Mouse (Mus musculus): ENCODE data around the gene Gm17349.
"Not testable (repeated sequence)": the region's sequence is repeated elsewhere in the genome, so short reads cannot be mapped to it uniquely, and the experiment has no call there.

The Gm17349 gene

DNA sequence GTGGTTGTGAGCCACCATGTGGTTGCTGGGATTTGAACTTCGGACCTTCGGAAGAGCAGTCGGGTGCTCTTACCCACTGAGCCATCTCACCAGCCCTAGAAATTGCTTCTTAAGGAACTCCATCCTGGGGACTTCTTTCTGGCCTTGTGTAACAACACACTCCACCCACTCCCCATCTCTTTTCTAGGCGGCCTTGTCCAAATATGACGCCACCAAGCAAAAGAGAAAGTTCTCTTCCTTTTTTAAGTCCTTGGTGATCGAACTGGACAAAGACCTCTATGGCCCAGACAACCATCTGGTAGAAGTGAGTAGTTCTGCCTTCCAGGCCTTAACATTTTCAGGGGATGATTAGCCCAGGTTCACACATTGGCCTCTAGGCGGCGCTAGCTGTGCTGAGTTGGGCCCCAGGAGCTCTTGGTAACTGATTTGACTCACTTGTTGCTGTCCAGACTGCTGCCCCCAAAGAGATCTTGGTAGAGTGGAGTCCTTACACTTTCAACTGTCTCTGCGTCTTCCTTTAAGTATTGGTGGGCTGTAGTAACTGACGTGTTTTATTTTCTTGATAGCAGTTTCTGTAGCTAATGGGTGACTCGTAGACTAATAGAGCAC lies at the start of gene Gm17349:
Gm17349 (minus strand) TSS at position 51 of the 609 bp plus-strand sequence.
- peak in 1 of 2 experiments; percentile 81 for DNase-seq (ENCODE audit: low spot score in 2 of 2)

DNA sequence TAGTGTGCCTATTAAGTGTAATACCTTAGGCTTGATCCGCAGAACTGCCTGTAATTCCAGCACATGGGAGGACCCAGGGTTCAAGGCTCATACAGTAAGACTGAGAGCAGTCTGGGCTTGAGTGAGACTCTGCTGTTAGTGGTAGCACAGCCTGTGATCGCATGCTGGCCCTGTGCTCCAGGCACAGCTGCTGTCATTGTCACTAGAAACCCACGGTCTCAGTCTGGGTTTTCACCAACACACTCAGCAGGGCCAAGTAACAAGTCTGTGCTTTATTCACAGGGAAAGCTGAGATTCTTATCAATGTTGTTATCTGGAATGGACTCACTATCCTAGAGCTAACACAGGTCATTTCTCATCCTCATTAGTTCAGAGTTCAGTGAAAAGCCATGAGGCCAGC lies 48.9 kb upstream of the Gm17349 start:
- DNase-seq (ENCODE audit: low spot score in 2 of 2): no peak

DNA sequence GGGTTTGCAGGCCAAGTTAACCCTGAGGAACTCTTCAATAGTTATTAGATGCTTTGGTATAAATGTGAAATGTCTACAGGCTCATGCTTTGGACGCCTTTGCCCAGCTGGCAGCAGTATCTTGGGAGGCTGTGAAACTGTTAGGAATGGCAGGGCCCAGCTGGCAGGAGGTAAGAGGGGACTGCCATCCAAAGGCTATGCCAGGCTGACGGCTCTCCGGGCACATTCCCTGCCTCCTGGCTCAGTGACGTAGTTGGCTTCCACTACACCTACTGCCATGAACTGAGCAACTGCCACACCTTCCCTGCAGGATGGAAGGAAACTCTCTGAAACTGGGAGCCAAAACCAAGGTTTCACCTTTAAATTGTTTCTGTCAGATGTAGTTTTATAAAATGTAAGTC lies 34.9 kb upstream of the Gm17349 start:
- DNase-seq (ENCODE audit: low spot score in 2 of 2): no peak

DNA sequence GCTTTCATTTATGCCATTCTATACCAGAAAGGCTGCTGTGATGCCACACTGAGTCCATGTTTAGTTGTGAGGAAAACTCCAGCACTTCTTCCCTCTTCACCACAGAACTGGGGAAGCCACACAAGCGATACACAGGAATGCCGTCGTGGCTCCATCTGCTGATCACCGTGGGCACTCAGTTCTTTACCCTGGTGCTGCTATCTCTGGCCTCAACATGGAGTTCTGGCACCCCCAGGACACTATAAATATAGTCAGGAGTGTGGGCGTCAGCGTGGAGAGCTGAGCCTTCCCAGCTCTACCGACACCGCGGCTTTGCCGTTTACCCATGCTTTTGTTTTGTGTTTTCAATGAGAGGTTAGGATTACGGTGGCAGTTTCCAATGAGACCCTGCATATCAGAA lies 31.4 kb upstream of the Gm17349 start:
- no peak for DNase-seq (ENCODE audit: low spot score in 2 of 2)

DNA sequence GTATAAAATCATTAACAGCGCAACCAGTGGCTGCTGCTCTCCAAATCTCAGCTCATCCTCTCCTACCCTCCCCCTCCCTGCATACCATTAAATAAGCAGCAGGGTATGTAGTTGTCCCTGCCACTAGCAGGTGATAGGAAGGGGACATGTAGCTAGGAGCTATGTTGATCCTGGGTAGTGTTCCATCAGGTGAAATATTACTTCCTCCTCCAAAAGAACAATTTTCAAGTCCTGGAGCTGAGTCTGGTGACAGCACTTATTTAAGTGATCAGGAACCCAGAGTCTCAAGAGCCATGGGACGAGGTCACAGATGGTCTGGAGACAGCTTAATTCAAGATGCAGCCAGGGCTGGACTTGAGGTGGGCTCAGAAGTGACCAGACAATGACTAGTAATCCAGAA lies 30.3 kb upstream of the Gm17349 start:
- peak; percentile 100 for DNase-seq (ENCODE audit: low spot score in 2 of 2)

DNA sequence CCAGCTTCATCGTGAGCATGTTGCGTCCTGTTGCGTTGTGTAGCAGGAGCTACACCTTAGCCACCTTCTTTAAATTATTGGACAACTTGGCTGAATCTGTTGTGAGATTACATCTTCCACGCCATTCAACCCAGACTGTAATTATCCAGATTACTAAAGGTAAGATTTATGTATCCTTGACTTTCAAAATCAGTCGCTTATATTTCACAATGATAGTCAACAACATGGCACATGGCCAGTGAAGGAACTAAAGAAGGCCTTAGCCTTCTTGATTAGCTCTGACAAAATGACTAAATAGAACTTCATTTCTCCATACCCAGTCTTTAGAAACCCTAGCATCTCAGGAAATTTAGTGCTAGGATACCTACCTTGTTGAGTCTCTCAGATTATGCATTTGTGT lies 27.9 kb upstream of the Gm17349 start:
- no peak for DNase-seq (ENCODE audit: low spot score in 2 of 2)

DNA sequence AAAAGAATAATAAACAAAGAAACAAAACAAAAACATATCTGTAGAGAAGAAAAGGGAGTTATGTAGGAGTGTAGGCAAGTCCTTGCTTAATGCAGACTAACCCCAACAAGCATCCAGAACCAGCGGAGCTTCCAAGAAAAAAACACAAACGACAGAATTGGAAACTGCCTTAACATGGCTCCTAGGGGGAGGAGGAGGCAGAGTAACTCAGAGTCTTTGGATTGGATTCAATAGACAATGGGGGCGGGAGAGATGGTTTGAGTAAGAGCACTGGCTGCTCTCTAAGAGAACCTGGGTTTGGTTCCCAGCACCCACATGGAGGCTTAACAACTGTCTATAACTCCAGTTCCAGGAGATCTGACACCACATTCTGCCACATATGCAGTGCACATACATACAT lies 26.4 kb upstream of the Gm17349 start:
- DNase-seq (ENCODE audit: low spot score in 2 of 2): no peak

DNA sequence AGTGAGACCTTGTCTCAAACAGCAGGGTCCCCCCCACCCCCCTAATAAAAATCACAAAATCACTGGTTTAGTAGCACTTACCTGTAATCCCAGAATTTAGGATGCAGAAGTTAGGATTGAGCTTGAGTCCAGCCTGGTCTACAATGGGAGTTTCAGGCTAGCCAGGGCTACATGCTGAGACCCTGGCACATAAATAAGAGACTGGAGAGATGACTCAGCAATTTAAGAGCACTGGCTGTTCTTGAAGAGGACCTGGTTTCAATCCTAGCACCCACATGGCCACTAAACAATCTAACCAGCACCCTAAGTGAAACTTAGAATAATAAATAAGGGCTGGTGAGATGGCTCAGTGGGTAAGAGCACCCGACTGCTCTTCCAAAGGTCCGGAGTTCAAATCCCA lies 25.9 kb upstream of the Gm17349 start:
- DNase-seq (ENCODE audit: low spot score in 2 of 2): no peak

DNA sequence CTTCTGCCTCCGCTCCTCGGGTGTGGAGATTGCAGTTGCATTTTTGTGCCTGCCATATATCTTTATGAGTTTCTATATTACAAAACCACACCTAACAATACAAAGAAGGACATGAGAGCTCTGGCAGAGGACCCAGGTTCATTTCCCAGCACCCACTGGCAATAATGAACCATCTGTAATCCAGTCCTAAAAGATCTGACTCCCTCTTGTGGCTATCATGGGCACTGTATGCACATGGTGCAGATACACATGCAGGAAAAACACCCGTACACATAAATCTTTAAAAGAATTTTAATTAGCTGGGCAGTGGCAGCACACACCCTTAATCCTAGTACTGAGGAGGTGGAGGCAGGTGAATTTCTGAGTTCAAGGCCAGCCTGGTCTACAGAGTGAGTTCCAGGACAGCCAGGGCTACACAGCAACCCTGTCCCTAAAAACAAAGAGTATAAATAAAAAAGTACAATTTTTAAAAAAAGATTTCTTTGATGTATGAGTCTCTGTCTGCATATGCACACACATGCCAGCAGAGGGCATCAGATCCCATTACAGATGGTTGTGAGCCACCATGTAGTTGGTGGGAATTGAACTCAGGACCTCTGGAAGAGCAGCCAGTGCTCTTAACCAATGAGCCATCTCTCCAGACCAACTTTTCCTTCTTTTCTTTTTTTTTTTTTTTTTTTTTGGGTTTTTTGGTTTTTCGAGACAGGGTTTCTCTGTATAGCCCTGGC lies 23.9 kb upstream of the Gm17349 start:
- DNase-seq (ENCODE audit: low spot score in 2 of 2): peak in 1 of 2 experiments; percentile 46

DNA sequence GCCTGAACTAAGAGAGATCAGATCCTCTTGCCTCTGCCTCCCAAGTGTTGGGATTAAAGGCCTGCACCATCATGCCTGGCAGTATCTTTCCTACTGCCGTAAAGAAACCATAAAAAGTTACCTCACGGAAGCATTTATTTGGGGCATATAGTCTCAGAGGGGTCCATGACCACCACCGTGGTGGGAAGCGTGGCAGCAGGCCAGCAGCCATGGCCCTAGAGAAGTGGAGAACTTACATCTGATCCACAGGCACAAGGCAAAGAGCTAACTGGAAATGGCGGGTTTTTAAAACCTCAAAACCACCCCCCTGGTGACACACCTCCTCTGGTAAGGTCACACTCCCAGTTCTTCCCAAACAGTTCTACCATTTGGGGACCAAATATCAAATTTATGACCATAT lies 22.9 kb upstream of the Gm17349 start:
- no peak for DNase-seq (ENCODE audit: low spot score in 2 of 2)

DNA sequence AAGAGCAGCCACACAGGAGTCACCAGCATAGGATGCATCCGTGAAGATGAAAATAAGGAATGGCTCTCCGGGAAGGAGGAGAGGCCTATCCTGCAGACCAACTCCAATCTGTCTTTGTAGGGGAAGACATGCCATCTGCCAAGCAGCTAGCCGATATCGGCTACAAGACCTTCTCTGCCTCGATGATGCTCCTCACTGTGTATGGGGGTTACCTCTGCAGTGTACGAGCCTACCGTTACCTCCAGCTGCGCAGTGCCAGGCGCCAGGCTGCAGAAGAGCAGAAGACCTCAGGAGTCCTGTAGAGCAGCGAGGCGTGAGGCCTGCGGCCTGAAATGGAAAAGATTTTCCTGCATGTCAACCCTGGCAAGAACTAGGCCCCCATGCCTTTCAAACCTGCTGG lies 22.2 kb upstream of the Gm17349 start:
- no peak for DNase-seq (ENCODE audit: low spot score in 2 of 2)

DNA sequence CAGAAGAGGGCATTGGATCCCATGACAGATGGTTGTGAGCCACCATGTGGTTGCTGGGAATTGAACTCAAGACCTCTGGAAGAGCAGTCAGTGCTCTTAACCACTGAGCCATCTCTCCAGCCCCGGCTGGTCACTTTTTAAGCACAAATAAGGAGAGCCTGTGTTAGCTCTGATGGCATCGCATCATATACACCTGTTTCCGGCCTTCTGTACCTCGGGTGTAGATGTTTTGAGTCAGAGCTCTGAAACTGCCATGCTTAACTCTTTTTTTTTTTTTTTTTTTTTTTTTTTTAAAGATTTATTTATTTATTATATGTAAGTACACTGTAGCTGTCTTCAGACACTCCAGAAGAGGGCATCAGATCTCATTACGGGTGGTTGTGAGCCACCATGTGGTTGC lies 21.7 kb upstream of the Gm17349 start:
- DNase-seq (ENCODE audit: low spot score in 2 of 2): not testable (repeated sequence)

DNA sequence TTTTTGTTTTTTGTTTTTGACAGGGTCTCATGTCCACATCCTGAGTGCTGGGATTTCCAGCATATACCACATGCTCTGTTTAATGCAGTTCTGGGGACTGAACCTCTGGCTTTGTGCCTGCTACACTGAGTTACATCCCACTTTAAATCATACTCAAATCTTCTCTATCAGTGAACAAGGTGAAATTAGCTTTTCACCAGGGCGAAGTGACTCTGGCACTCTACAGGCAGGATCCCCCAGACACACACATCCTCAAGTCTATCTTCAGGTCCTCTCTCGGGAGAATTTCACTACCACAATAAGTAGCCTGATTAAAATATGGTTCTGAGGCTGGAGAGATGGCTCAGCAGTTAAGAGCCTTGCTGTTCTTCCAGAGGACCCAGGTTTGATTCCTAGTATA lies 21.3 kb upstream of the Gm17349 start:
- DNase-seq (ENCODE audit: low spot score in 2 of 2): no peak

DNA sequence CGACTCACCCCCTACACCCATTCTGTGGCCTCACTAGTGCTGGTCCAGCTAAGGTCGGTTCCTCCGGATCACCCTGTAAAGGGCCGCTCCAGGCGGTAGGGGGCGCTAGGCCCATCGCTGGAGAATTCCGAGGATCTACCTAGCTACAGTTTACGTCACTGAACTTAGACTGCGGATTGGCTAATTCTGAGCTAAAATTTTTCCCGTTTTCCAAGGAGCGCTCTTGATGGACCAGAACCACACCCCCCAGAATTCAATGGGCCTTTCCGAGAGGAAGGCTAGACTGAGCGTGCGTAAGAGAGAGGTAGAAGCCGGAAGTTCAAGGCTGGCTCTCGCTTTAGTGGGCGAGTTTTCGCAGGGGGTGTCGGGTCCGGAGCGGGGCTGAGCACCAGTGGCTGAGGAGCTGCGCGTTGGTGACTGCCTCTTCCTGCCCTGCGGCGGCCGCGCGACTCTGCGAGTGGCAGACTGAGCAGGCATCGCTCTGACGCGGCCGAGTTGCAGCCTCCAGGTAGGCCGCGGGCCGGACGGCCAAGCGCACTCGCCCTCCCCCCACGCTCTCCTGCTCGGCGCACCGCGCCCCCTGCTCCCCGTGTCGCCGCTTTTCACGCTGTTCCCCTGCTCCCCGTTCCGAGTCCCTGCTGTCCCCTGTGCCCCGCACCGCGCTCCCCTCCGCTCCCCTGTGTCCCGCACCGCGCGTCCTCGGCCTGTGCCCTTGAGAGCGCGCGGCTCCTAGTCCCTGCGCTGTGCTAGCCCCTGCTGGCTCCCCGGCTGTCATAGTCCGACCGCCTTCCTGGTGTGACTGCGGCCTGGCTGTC lies 20.3 kb upstream of the Gm17349 start, which contains the start of gene Cox14:
Cox14 (plus strand) TSS at position 278 of the 815 bp plus-strand sequence.
- DNase-seq (ENCODE audit: low spot score in 2 of 2): peak; percentile 92 to 94

DNA sequence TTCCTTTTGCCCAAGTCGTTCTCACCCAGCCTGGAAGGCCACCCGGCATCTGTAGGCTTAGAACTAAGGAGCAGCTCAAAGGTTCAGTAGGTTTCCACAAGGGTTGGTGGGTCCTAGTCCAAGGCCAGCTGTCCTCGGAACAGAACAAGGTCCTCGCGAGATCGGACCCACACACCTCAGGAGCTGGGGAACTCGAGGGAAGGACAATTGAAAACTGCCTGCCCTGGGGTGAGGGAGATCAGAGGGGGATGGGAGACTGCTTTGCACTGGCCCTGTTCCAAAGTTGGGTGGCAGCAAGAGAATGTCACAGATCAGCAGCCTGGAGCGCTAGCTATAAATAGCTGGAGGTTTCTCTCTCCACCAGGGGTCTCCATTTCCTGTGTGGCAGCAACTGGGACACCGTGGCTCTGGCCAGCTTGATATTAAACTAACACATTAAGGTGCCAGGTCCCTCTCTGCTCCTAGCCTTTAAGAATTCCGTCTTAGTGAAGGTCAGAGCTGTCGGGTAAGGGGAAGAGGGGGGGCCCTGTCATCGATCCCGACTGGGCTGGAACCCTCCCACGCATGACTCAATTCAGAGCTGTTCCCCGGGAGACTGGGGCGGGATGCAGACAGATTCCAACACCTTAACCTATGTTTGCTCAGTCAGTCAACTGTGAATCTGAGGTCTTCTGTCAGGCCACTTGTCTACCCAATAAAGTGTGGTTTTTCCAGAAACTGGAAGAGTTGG lies 19.2 kb upstream of the Gm17349 start:
- DNase-seq (ENCODE audit: low spot score in 2 of 2): peak in 1 of 2 experiments; percentile 56

DNA sequence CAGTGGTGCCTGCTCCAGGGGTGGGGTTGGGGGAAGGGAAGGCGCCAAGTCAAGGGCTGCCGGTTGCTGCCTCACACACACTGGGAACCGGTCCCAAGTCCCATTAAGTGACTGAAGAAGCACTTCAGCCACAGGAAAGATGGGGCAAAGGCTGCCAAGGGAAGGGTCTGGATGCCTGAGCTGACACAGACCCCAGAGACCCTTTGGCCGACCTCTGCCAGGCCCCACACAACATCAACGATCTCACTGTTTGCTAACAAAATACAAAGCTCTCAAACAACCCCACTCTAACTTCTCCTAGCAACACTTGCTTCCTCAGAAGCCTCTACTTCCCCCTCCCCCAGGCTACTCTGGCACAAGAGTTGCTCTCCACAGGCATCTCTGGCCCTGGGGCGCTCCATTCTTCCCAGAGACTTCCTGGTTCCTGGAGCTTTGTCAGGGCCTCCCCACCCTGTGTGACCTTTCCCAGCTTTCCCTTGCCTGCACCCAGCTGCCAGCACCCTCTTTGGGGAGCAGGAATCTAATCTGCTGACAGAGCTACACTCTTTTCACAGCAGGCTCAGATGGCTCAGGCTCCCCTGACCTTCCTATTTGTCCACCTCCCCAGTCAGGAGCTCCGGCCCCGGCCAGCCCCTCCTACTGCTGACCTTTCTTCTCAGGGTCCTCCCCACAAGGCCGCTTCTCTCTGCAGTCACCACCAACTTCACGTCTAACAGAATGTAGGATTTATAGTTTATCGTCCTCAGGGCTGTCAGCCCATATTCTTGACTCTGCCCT lies 18.4 kb upstream of the Gm17349 start:
- peak in 1 of 2 experiments; percentile 42 for DNase-seq (ENCODE audit: low spot score in 2 of 2)

DNA sequence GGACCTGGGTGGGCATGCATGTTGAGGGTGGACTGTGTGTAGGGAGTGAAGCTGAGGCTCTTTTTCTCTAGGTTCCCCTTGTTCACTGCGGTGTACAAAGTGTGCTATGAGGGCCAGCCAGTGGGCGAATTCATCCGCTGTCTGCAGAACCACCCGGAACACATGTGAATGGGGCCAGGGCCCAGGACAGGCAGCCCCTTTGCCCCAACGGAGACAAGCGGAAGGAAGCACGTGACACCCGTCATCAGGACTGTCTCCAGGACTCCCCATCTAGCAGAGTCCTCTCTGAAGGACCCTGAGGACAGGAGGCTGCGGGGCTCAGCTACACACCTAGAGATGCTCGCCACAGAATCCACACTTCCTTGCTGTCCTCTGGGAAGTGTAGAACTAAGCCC lies 17.8 kb upstream of the Gm17349 start:
- no peak for DNase-seq (ENCODE audit: low spot score in 2 of 2)

DNA sequence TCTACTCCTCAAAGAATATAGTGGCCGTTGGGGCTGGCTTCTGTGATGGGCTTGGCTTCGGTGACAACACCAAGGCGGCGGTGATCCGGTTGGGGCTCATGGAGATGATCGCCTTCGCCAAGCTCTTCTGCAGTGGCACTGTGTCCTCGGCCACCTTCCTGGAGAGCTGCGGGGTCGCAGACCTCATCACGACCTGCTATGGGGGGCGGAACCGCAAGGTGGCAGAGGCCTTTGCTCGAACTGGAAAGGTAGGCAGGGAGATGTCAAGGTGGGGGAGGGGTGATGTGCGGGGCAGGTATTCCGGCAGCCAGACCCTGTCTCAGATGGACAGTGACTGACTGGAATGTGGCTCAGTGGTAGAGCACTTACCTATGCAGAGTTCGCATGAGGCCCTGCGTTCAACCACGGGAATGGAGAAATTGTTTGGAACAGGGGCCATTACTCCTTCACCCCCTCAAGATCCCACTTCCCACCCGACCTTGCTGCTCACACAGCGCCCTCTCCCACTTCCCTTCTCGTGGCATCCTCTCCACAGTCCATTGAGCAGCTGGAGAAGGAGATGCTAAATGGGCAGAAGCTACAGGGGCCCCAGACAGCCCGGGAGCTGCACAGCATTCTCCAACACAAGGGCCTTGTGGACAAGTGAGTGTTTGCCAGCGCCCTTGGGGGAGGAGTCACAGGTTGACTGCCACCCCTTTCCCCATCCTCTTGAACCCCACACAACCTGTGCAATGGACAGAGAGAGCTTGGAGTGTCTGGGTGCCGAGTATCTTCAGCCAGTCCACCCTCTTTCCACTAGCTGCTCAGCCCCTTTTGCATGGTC lies 16.8 kb upstream of the Gm17349 start:
- DNase-seq (ENCODE audit: low spot score in 2 of 2): no peak

DNA sequence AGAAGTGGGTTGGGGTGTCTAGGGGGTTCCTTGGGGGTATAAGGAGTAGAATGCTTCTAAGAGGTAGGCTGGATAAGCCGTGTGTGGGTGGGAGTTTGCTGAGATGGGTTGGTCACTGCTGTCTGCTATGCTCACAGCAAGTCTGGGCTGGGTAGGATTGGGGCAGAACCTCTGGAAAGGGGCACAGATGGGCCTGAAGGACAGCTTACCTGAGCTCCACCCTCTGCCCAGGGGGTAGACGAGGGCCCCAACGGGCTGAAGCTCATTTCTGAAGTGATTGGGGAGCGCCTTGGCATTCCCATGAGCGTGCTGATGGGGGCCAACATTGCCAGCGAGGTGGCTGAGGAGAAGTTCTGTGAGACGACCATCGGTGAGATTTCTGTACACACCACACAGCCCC lies 14.6 kb upstream of the Gm17349 start:
- DNase-seq (ENCODE audit: low spot score in 2 of 2): no peak

DNA sequence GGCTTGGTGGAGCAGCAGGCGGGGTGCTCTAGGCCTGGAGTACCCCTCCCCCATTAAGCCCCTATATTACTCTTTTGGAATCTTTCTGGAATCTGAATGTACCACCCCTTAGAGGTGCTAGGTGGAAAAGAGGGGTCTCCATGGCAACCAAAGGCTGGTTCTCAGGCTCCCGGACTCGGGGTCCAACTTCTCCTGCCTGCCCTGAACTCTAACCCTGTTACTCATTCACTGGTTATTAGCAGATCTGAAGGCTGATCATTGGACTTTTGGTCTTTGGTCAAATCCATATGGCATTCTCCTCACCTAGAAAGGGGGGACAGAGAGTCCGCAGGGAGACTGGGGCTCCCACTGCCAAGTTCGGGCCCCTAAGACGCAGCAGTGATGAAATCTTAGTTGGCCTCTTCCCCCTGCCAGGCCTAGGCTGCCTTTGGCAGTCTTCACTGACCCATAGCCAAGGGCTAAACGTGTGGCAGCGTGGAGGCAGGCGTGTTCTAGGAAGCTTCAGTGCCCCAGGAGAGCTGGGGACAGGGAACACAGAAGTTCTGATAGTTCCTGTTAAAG lies 13.3 kb upstream of the Gm17349 start:
- DNase-seq (ENCODE audit: low spot score in 2 of 2): no peak
